Mouse (Mus musculus): Measurements from ENCODE around the gene Slc35b1. TPM values are rescaled to one million over a fixed set of nuclear protein-coding genes. Genes with fewer than 3 reads are reported as not detected.

The Slc35b1 gene
- polyA plus RNA-seq, 1 experiment from 2014 or later, result 144 TPM

GRCm38 (mm10) chr11:95340259-95340658, 44.2 kb upstream of the Slc35b1 start:
- no peak overlapping the region for H3K9ac ChIP-seq (ENCODE audit: low read depth, low read length)
- H3K4me3 ChIP-seq (ENCODE audit: low read depth, low read length), result no peak overlapping the region
- TF ChIP-seq CTCF (IDR thresholded peaks at IDR 0.05; ENCODE audit: low read depth), result no peak
- H3K27ac ChIP-seq (ENCODE audit: low read depth, low read length), result no peak overlapping the region
- 0 out of 2 replicates have a peak overlapping the region, but pooled peaks have one; percentile 35 for H3K4me2 ChIP-seq (replicated peaks; ENCODE audit: low read depth)
- ATAC-seq, result no peak
- H3K27me3 ChIP-seq (replicated peaks; ENCODE audit: control insufficient read depth, insufficient read depth, low read length), result no peaks in the 10 kb centered on the region
- no peaks in the 10 kb centered on the region for H3K36me3 ChIP-seq (ENCODE audit: control insufficient read depth, insufficient read depth)
- H3K4me1 ChIP-seq (replicated peaks; ENCODE audit: control insufficient read depth, insufficient read depth, low read length), result peaks cover 12% of the 10 kb centered on the region; the same call in 1 of the 2 replicates
- no peaks in the 10 kb centered on the region for H3K9me3 ChIP-seq (ENCODE audit: control insufficient read depth)
- 79% methylated on average over 1 of the region's 1 CpGs for WGBS

DNA sequence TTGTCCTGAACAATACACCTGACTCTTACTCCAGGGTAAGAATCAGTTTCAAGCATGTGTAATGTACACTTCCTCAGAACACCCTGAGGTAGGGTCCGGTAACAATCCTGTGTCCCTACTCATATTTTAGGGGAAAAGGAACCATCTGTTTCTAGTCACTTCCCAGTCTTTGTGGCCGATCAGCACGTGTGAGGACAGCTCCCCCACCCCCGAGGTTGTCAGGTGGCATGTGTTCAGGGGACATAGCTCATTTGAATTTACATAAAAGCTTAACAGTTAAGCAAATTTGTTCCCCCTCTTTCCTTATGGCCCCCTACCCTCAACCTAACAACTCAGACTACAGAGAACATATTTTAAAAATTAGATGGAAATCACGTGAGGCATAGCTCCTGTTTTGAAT, 43.8 kb upstream of the Slc35b1 start:
- no peak for ATAC-seq
- 68% methylated on average over 5 of the region's 5 CpGs for WGBS

GRCm38 (mm10) chr11:95343180-95343579, 41.3 kb upstream of the Slc35b1 start:
- no peak for TF ChIP-seq CTCF (IDR thresholded peaks at IDR 0.05; ENCODE audit: low read depth)
- H3K4me1 ChIP-seq (replicated peaks; ENCODE audit: control insufficient read depth, insufficient read depth, low read length), result peaks cover 8% of the 10 kb centered on the region; the same call in 1 of the 2 replicates
- H3K36me3 ChIP-seq (ENCODE audit: control insufficient read depth, insufficient read depth), result peaks cover 11% of the 10 kb centered on the region; the same call in 1 of the 2 replicates
- no peak overlapping the region for H3K4me2 ChIP-seq (replicated peaks; ENCODE audit: low read depth)
- H3K4me3 ChIP-seq (ENCODE audit: low read depth, low read length), result no peak overlapping the region
- H3K9me3 ChIP-seq (ENCODE audit: control insufficient read depth), result no peaks in the 10 kb centered on the region
- H3K27me3 ChIP-seq (replicated peaks; ENCODE audit: control insufficient read depth, insufficient read depth, low read length), result no peaks in the 10 kb centered on the region
- 77% methylated on average over 4 of the region's 4 CpGs for WGBS
- no peak for ATAC-seq
- no peak overlapping the region for H3K9ac ChIP-seq (ENCODE audit: low read depth, low read length)
- H3K27ac ChIP-seq (ENCODE audit: low read depth, low read length), result no peak overlapping the region

More for the DNA sequence above, 43.8 kb upstream of the Slc35b1 start:
- Histone ChIP-seq H3K4me2 (replicated peaks; ENCODE audit: low read depth) (no peak overlapping the region), H3K4me3 (ENCODE audit: low read depth, low read length) (no peak overlapping the region), H3K4me1 (replicated peaks; ENCODE audit: control insufficient read depth, insufficient read depth, low read length) (peaks cover 12% of the 10 kb centered on the region; the same call in 1 of the 2 replicates), H3K9ac (ENCODE audit: low read depth, low read length) (no peak overlapping the region), H3K9me3 (ENCODE audit: control insufficient read depth) (no peaks in the 10 kb centered on the region), H3K27ac (ENCODE audit: low read depth, low read length) (no peak overlapping the region), H3K36me3 (ENCODE audit: control insufficient read depth, insufficient read depth) (no peaks in the 10 kb centered on the region), H3K27me3 (replicated peaks; ENCODE audit: control insufficient read depth, insufficient read depth, low read length) (no peaks in the 10 kb centered on the region)
- no peak for TF ChIP-seq CTCF (IDR thresholded peaks at IDR 0.05; ENCODE audit: low read depth)

DNA sequence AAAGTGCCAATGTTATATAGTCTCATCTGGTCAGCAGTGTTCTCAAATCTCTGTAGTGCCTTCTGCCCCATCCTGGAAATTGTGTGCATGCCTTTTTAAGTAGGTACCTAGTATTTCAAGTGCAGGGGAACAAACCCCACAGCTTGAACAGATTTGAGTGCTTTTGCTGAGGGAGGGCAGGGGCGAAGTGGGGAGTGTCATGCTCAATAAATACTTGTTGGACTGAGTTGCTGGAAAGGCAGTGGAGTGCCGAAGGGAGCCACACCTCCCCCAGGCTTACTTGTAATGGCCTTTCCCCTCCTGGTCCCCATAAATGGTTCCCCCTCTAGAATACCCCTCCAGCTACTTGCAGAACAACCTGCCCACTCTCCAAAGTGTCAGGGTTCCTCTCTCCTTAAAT, 40.3 kb upstream of the Slc35b1 start:
- no peak overlapping the region for H3K4me2 ChIP-seq (replicated peaks; ENCODE audit: low read depth)
- H3K27ac ChIP-seq (ENCODE audit: low read depth, low read length), result no peak overlapping the region
- H3K9ac ChIP-seq (ENCODE audit: low read depth, low read length), result no peak overlapping the region
- 52% methylated on average over 2 of the region's 2 CpGs for WGBS
- no peak for TF ChIP-seq CTCF (IDR thresholded peaks at IDR 0.05; ENCODE audit: low read depth)
- H3K36me3 ChIP-seq (ENCODE audit: control insufficient read depth, insufficient read depth), result peaks cover 11% of the 10 kb centered on the region; the same call in 1 of the 2 replicates
- H3K9me3 ChIP-seq (ENCODE audit: control insufficient read depth), result no peaks in the 10 kb centered on the region
- H3K4me1 ChIP-seq (replicated peaks; ENCODE audit: control insufficient read depth, insufficient read depth, low read length), result peaks cover 3% of the 10 kb centered on the region; the same call in 1 of the 2 replicates
- no peak overlapping the region for H3K4me3 ChIP-seq (ENCODE audit: low read depth, low read length)
- no peaks in the 10 kb centered on the region for H3K27me3 ChIP-seq (replicated peaks; ENCODE audit: control insufficient read depth, insufficient read depth, low read length)
- ATAC-seq, result no peak

- Histone ChIP-seq H3K27ac (ENCODE audit: low read depth, low read length) (peak overlapping the region; percentile 83), H3K36me3 (ENCODE audit: control insufficient read depth, insufficient read depth) (peaks cover 11% of the 10 kb centered on the region), H3K27me3 (replicated peaks; ENCODE audit: control insufficient read depth, insufficient read depth, low read length) (no peaks in the 10 kb centered on the region), H3K4me2 (replicated peaks; ENCODE audit: low read depth) (peak overlapping the region; percentile 25; the same call in 1 of the 2 replicates), H3K4me3 (ENCODE audit: low read depth, low read length) (no peak overlapping the region), H3K9me3 (ENCODE audit: control insufficient read depth) (no peaks in the 10 kb centered on the region), H3K4me1 (replicated peaks; ENCODE audit: control insufficient read depth, insufficient read depth, low read length) (0 out of 2 replicates have a peak, but pooled peaks cover 5% of the 10 kb centered on the region), H3K9ac (ENCODE audit: low read depth, low read length) (no peak overlapping the region)
- ATAC-seq, result peak; percentile 44; the same call in 1 of the 2 replicates
- WGBS, result 46% methylated on average over 6 of the region's 6 CpGs
- no peak for TF ChIP-seq CTCF (IDR thresholded peaks at IDR 0.05; ENCODE audit: low read depth)
Measured at GRCm38 (mm10) chr11:95350289-95350688, 34.2 kb upstream of the Slc35b1 start.

- ATAC-seq, result peak; percentile 92
- Histone ChIP-seq H3K9ac (ENCODE audit: low read depth, low read length) (no peak overlapping the region), H3K4me2 (replicated peaks; ENCODE audit: low read depth) (0 out of 2 replicates have a peak overlapping the region, but pooled peaks have one; percentile 21), H3K27me3 (replicated peaks; ENCODE audit: control insufficient read depth, insufficient read depth, low read length) (no peaks in the 10 kb centered on the region), H3K36me3 (ENCODE audit: control insufficient read depth, insufficient read depth) (peaks cover 11% of the 10 kb centered on the region), H3K9me3 (ENCODE audit: control insufficient read depth) (no peaks in the 10 kb centered on the region), H3K27ac (ENCODE audit: low read depth, low read length) (peak overlapping the region; percentile 83), H3K4me3 (ENCODE audit: low read depth, low read length) (no peak overlapping the region), H3K4me1 (replicated peaks; ENCODE audit: control insufficient read depth, insufficient read depth, low read length) (0 out of 2 replicates have a peak, but pooled peaks cover 5% of the 10 kb centered on the region)
- no peak for TF ChIP-seq CTCF (IDR thresholded peaks at IDR 0.05; ENCODE audit: low read depth)
- WGBS, result 22% methylated on average over 3 of the region's 3 CpGs
Measured at GRCm38 (mm10) chr11:95350960-95351359, 33.5 kb upstream of the Slc35b1 start.

All from intestine, postnatal 0 days (tissue).